Mouse (Mus musculus): Measurements from ENCODE around the gene Fbxw16. TPM values are rescaled to one million over a fixed set of nuclear protein-coding genes. Genes with fewer than 3 reads are reported as not detected.
"Not testable (repeated sequence)": the region's sequence is repeated elsewhere in the genome, so short reads cannot be mapped to it uniquely, and the experiment has no call there.

Fbxw16 gene
- polyA plus RNA-seq (2014; fragmentation: Nextera tagmentation; extraction: Ambion mirVana) = not detected in 2 replicates

GRCm38 (mm10) chr9:109449040-109449439 lies at the start of gene Fbxw16:
Gene Fbxw16, minus strand, starts transcription at chr9:109449140.
- Histone ChIP-seq H3K4me3 (replicated peaks; ENCODE audit: low read depth, low read length) (no peak within 1 kb of the TSS), H3K36me3 (ENCODE audit: control insufficient read depth, insufficient read depth, low read length) (no peaks in the 10 kb centered on the region), H3K9ac (replicated peaks; ENCODE audit: low read length) (no peak within 1 kb of the TSS), H3K4me2 (ENCODE audit: low read length) (no peak within 1 kb of the TSS), H3K27ac (replicated peaks; ENCODE audit: low read depth, low read length) (no peak within 1 kb of the TSS), H3K4me1 (ENCODE audit: control insufficient read depth, insufficient read depth, low read length) (no peaks in the 10 kb centered on the region), H3K27me3 (ENCODE audit: control insufficient read depth, insufficient read depth, low read length) (no peaks in the 10 kb centered on the region), H3K9me3 (ENCODE audit: control insufficient read depth, low read length) (no peaks in the 10 kb centered on the region)
- ATAC-seq (ENCODE audit: low FRiP score, low TSS enrichment) (no peak), DNase-seq (no peak)

GRCm38 (mm10) chr9:109495775-109496174 lies 46.8 kb upstream of the Fbxw16 start, which contains the start of gene Fbxw19:
Gene Fbxw19, minus strand, starts transcription at chr9:109495875.
- ATAC-seq (ENCODE audit: low FRiP score, low TSS enrichment); H3K4me1 ChIP-seq (ENCODE audit: control insufficient read depth, insufficient read depth, low read length); H3K36me3 ChIP-seq (ENCODE audit: control insufficient read depth, insufficient read depth, low read length); H3K27ac ChIP-seq (replicated peaks; ENCODE audit: low read depth, low read length); H3K4me2 ChIP-seq (ENCODE audit: low read length); DNase-seq; H3K4me3 ChIP-seq (replicated peaks; ENCODE audit: low read depth, low read length); H3K27me3 ChIP-seq (ENCODE audit: control insufficient read depth, insufficient read depth, low read length); H3K9me3 ChIP-seq (ENCODE audit: control insufficient read depth, low read length); H3K9ac ChIP-seq (replicated peaks; ENCODE audit: low read length): not testable (repeated sequence)
- WGBS = 72% methylated on average over 1 of the region's 1 CpGs

- no peak for ATAC-seq (ENCODE audit: low FRiP score, low TSS enrichment)
- Histone ChIP-seq H3K4me2 (ENCODE audit: low read length) (no peak overlapping the region), H3K36me3 (ENCODE audit: control insufficient read depth, insufficient read depth, low read length) (no peaks in the 10 kb centered on the region), H3K9me3 (ENCODE audit: control insufficient read depth, low read length) (no peaks in the 10 kb centered on the region), H3K4me1 (ENCODE audit: control insufficient read depth, insufficient read depth, low read length) (no peaks in the 10 kb centered on the region), H3K27me3 (ENCODE audit: control insufficient read depth, insufficient read depth, low read length) (no peaks in the 10 kb centered on the region), H3K4me3 (replicated peaks; ENCODE audit: low read depth, low read length) (no peak overlapping the region), H3K9ac (replicated peaks; ENCODE audit: low read length) (no peak overlapping the region), H3K27ac (replicated peaks; ENCODE audit: low read depth, low read length) (no peak overlapping the region)
- DNase-seq = no peak
- 88% methylated on average over 1 of the region's 1 CpGs for WGBS
Observed at GRCm38 (mm10) chr9:109432956-109433355, 16.0 kb downstream of the Fbxw16 start.

- H3K27me3 ChIP-seq (ENCODE audit: control insufficient read depth, insufficient read depth, low read length); H3K4me1 ChIP-seq (ENCODE audit: control insufficient read depth, insufficient read depth, low read length); H3K4me3 ChIP-seq (replicated peaks; ENCODE audit: low read depth, low read length); H3K36me3 ChIP-seq (ENCODE audit: control insufficient read depth, insufficient read depth, low read length); H3K9ac ChIP-seq (replicated peaks; ENCODE audit: low read length); H3K4me2 ChIP-seq (ENCODE audit: low read length); DNase-seq; H3K9me3 ChIP-seq (ENCODE audit: control insufficient read depth, low read length); H3K27ac ChIP-seq (replicated peaks; ENCODE audit: low read depth, low read length); ATAC-seq (ENCODE audit: low FRiP score, low TSS enrichment): not testable (repeated sequence)
- 73% methylated on average over 4 of the region's 4 CpGs for WGBS
Observed at GRCm38 (mm10) chr9:109404196-109404595, 44.7 kb downstream of the Fbxw16 start, which contains the start of gene Fbxw22. Gene Fbxw22, minus strand, starts transcription at chr9:109404296.

Other genes with a start within 250 kb of the Fbxw16 start
- gene Fbxw20, start 214.4 kb downstream of the Fbxw16 start, polyA plus RNA-seq (2014; fragmentation: Nextera tagmentation; extraction: Ambion mirVana) = not detected in 2 replicates
- gene Fbxw14, start 161.5 kb downstream of the Fbxw16 start, polyA plus RNA-seq (2014; fragmentation: Nextera tagmentation; extraction: Ambion mirVana) = not detected in 2 replicates
- not detected in 2 replicates for gene Fbxw28, start 109.5 kb downstream of the Fbxw16 start, polyA plus RNA-seq (2014; fragmentation: Nextera tagmentation; extraction: Ambion mirVana)
- not detected in 2 replicates for gene Fbxw22, start 44.8 kb downstream of the Fbxw16 start, polyA plus RNA-seq (2014; fragmentation: Nextera tagmentation; extraction: Ambion mirVana)
- gene Fbxw19, start 46.7 kb upstream of the Fbxw16 start, polyA plus RNA-seq (2014; fragmentation: Nextera tagmentation; extraction: Ambion mirVana) = not detected in 2 replicates
- gene Fbxw15, start 119.1 kb upstream of the Fbxw16 start, polyA plus RNA-seq (2014; fragmentation: Nextera tagmentation; extraction: Ambion mirVana) = not detected in 2 replicates
- not detected in 2 replicates for gene Fbxw24, start 176.9 kb upstream of the Fbxw16 start, polyA plus RNA-seq (2014; fragmentation: Nextera tagmentation; extraction: Ambion mirVana)
- gene Fbxw25, start 215.5 kb upstream of the Fbxw16 start, polyA plus RNA-seq (2014; fragmentation: Nextera tagmentation; extraction: Ambion mirVana) = not detected in 2 replicates

Data from midbrain, embryonic 14.5 days (tissue).